Mouse (Mus musculus): ENCODE results near the gene Noc4l.

DNA sequence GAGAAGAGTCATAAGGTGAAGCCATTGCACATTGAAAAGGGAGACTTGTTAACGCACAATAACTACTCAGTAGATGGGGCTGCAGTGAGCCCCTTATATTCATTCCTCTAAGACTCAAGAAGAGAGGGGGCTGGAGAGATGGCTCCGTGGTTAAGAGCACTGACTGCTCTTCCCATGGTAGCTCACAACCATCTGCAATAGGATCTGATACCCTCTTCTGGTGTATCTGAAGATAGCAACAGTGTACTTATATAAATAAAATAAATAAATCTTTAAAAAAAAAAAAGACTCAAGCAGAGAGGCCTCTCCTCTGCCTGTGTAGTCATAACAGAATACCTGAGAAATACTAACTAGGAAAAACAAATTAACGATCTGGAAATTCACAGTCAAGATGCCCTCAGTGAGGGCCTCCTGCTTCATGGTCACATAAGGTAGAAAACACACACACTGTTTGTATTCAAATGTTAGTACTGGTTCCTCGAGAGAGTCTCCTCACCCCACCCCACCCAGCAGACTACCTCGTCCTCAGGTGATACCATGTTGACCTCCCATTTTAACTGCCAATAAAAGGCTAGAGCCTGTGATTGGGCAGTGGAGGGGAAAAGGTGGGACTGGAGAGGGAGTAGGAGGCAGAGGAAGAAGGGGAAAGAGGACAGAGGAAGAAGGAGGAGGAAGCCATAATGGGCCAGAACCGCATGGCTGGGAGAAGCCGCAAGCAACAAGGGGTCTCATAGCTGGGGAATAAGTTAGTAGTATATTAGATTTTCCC, 14.7 kb downstream of the Noc4l start:
- no peak for TF ChIP-seq CTCF (IDR thresholded peaks at IDR 0.05; ENCODE audit: borderline replicate concordance, control insufficient read depth, extremely low read depth, insufficient read depth, low read length, poor library complexity)
- no peak for TF ChIP-seq POLR2A (IDR thresholded peaks at IDR 0.05; ENCODE audit: control insufficient read depth, extremely low read depth, insufficient read depth, low read length, poor library complexity)

Data from thymus, adult 2 months (tissue).